Mouse (Mus musculus): ENCODE data around the gene Serinc5. TPM values are rescaled to one million over a fixed set of nuclear protein-coding genes. Genes with fewer than 3 reads are reported as not detected.

The Serinc5 gene
- total RNA-seq, 2 experiments from 2014 or later = 2.5 to 4.2 TPM

DNA sequence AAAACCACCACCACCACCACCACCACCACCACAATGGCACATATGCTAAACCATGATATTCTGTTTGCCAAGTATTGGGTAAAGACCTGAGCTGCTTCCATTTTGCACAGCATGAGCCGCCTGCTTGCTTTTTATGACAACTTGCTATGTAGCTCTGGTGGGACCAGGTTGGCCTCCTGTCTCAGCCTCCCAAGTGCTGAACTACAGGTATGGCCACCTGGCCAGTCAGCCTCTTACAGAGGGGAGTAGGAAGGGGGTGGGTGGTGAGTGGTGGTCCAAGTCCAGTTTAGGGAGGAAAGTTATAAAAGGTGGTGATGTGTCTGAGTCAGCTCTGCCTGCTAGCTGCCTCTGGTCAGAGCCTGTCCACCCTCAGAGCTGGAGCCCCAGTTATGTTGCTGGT lies 15.3 kb downstream of the Serinc5 start:
- Histone ChIP-seq H3K4me3 (no peak overlapping the region), H3K27ac (no peak overlapping the region)
- intact Hi-C loops (cut with DNase I) = no loop called here
- no peak for DNase-seq
- TF ChIP-seq CTCF (IDR thresholded peaks at IDR 0.05) = no peak

GRCm38 (mm10) chr13:92626725-92627124 lies 15.8 kb downstream of the Serinc5 start:
- Histone ChIP-seq H3K4me3 (no peak overlapping the region), H3K27ac (no peak overlapping the region)
- DNase-seq = no peak
- no peak for TF ChIP-seq CTCF (IDR thresholded peaks at IDR 0.05)
- intact Hi-C loops (cut with DNase I) = no loop called here

GRCm38 (mm10) chr13:92629509-92629908 lies 18.6 kb downstream of the Serinc5 start:
- intact Hi-C loops (cut with DNase I) = no loop called here
- H3K27ac ChIP-seq = no peak overlapping the region
- no peak for DNase-seq
- no peak for TF ChIP-seq CTCF (IDR thresholded peaks at IDR 0.05)
- H3K4me3 ChIP-seq = no peak overlapping the region

GRCm38 (mm10) chr13:92631450-92631849 lies 20.6 kb downstream of the Serinc5 start:
- intact Hi-C loops (cut with DNase I) = no loop called here
- H3K27ac ChIP-seq = peak overlapping the region; percentile 58
- H3K4me3 ChIP-seq = no peak overlapping the region
- DNase-seq = no peak
- no peak for TF ChIP-seq CTCF (IDR thresholded peaks at IDR 0.05)

GRCm38 (mm10) chr13:92632550-92632949 lies 21.7 kb downstream of the Serinc5 start:
- intact Hi-C loops (cut with DNase I) = no loop called here
- no peak for TF ChIP-seq CTCF (IDR thresholded peaks at IDR 0.05)
- no peak overlapping the region for H3K27ac ChIP-seq
- H3K4me3 ChIP-seq = no peak overlapping the region
- DNase-seq = no peak

DNA sequence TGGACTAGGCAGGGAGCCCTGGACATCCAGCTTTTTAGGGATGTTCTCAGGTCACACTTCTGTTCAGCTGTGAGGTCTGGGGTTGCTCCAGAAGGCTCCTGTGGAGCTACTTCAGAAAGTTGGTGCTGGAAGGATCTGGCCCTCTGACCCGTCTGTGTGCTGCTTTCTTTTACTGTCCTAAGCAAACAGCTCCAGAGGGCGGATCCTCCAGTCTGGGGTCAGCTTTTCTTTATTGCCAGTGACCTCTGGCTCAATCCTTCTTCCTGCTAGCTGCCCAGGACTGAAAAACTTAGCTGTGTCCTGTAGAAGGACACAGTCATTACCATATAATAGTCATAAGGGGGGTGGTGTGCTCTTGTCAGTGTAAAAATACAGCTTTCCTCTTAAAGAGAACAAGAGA lies 24.1 kb downstream of the Serinc5 start:
- Histone ChIP-seq H3K27ac (no peak overlapping the region), H3K4me3 (no peak overlapping the region)

GRCm38 (mm10) chr13:92636226-92636909 lies 25.5 kb downstream of the Serinc5 start:
- intact Hi-C loops (cut with DNase I) = no loop called here
- no peak for DNase-seq
- no peak for TF ChIP-seq CTCF (IDR thresholded peaks at IDR 0.05)
- Histone ChIP-seq H3K4me3 (peak overlapping the region; percentile 53; the same call in 1 of the 2 replicates), H3K27ac (peak overlapping the region; percentile 50; the same call in 1 of the 2 replicates)

More for the DNA sequence above, 24.1 kb downstream of the Serinc5 start:
- DNase-seq = no peak
- intact Hi-C loops (cut with DNase I) = no loop called here
- no peak for TF ChIP-seq CTCF (IDR thresholded peaks at IDR 0.05)

GRCm38 (mm10) chr13:92636910-92637275 lies 26.0 kb downstream of the Serinc5 start:
- H3K4me3 ChIP-seq = peak overlapping the region; percentile 53
- intact Hi-C loops (cut with DNase I) = no loop called here
- peak overlapping the region; percentile 50 for H3K27ac ChIP-seq
- peak; percentile 52 for DNase-seq
- no peak for TF ChIP-seq CTCF (IDR thresholded peaks at IDR 0.05)

GRCm38 (mm10) chr13:92639093-92640014 lies 28.5 kb downstream of the Serinc5 start:
- TF ChIP-seq CTCF (IDR thresholded peaks at IDR 0.05) = no peak
- DNase-seq = no peak
- Histone ChIP-seq H3K4me3 (no peak overlapping the region), H3K27ac (no peak overlapping the region)
- intact Hi-C loops (cut with DNase I) = no loop called here

- Histone ChIP-seq H3K27ac (no peak overlapping the region), H3K4me3 (no peak overlapping the region)
- intact Hi-C loops (cut with DNase I) = no loop called here
- DNase-seq = no peak
- TF ChIP-seq CTCF (IDR thresholded peaks at IDR 0.05) = no peak; the same call in 1 of the 2 replicates
Measured at GRCm38 (mm10) chr13:92644199-92644598, 33.3 kb downstream of the Serinc5 start.

DNA sequence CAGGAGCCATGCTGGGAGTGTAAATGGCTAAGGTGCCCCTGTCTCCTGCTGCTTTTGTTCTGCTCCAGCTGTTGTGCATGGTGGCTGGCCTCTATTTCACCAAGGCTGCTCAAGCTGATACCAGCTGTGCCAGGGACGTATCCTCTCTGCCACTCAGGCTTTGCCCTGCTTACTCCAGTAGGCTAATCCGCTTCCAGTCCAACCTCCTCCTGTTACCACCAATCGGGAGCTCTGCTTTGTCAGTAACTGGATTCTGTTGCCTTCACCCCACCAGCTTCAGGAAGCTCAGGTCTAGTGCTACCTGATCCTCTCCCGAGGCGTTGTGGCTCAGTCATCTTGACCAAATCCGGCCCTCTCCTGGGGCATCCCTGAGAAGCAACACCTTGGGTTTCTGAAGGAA lies 33.9 kb downstream of the Serinc5 start:
- DNase-seq = no peak
- H3K27ac ChIP-seq = no peak overlapping the region
- H3K4me3 ChIP-seq = no peak overlapping the region
- intact Hi-C loops (cut with DNase I) = loop anchor here (5.0 kb wide), 1 partner anchor 32 kb away; the partner anchor contains the start of gene Serinc5
- TF ChIP-seq CTCF (IDR thresholded peaks at IDR 0.05) = no peak

- Histone ChIP-seq H3K27ac (peak overlapping the region; percentile 56), H3K4me3 (no peak overlapping the region)
- TF ChIP-seq CTCF (IDR thresholded peaks at IDR 0.05) = no peak
- intact Hi-C loops (cut with DNase I) = loop anchor here (5.0 kb wide), 1 partner anchor 35 kb away; the partner anchor contains the start of gene Serinc5
- DNase-seq = peak; percentile 75
Measured at GRCm38 (mm10) chr13:92647695-92648094, 36.8 kb downstream of the Serinc5 start.

DNA sequence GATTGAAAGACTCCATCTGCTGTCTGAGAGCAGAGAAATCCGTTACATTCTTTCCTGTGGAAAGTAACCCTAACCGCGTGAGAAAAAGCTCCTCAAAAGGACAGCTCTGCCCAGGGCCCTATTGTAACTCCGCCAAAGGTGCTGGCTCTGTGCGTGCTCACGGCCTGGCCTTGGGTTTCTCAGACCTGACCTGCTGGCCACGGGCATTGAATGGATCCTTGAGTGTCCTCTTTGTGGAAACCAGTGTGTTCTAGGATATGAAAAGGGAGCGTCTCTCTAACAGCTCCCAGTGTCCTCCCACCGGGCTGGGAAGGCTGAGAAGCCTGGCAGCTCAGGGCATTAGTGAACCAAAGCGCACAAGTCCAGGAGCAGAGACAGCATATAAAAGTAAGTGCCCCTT lies 38.2 kb downstream of the Serinc5 start:
- intact Hi-C loops (cut with DNase I) = loop anchor here (5.0 kb wide), 1 partner anchor 37 kb away; the partner anchor contains the start of gene Serinc5
- DNase-seq = no peak
- Histone ChIP-seq H3K4me3 (no peak overlapping the region), H3K27ac (no peak overlapping the region)
- no peak for TF ChIP-seq CTCF (IDR thresholded peaks at IDR 0.05)
